Mouse (Mus musculus) testis, adult 2 months (tissue): ENCODE measurements at regions not wholly inside any gene's neighbourhood (a gene's known extent, or its start where the extent isn't known, plus 50 kb on each side); places are given as distances from the start of the nearest gene placed in this dataset.

ENCODE experiments used
- H3K27ac ChIP-seq: fragments of 200-500 bp; 2 replicates; pipeline ENCODE4 v1.5.1; 2012; ENCODE audit warnings: low read depth, low read length; ENCODE audit not compliant: control insufficient read depth, insufficient read depth
- H3K27me3 ChIP-seq: fragments of 200-500 bp; 2 replicates; pipeline ENCODE4 v1.6.1; 2012; ENCODE audit warnings: mild to moderate bottlenecking, low read length, moderate library complexity; ENCODE audit not compliant: control insufficient read depth, insufficient read depth
- H3K36me3 ChIP-seq: fragments of 200-500 bp; 2 replicates; pipeline ENCODE4 v1.6.1; 2012; ENCODE audit warnings: mild to moderate bottlenecking, low read length; ENCODE audit not compliant: control insufficient read depth, insufficient read depth
- H3K4me1 ChIP-seq: fragments of 200-500 bp; 2 replicates; pipeline ENCODE4 v1.6.1; 2012; ENCODE audit warnings: low read length; ENCODE audit not compliant: control insufficient read depth, insufficient read depth
- H3K4me3 ChIP-seq: fragments of 200-500 bp; 2 replicates; pipeline ENCODE4 v1.5.1; 2012; ENCODE audit warnings: low read depth, mild to moderate bottlenecking, low read length, moderate library complexity, mixed read lengths; ENCODE audit not compliant: control insufficient read depth
- CTCF ChIP-seq: fragments of 200-500 bp; IDR thresholded peaks from 2 replicates; pipeline ENCODE4 v1.5.1; 2012; ENCODE audit warnings: low read depth, mild to moderate bottlenecking, inconsistent platforms, low read length, moderate library complexity; ENCODE audit not compliant: control insufficient read depth, insufficient read depth, insufficient replicate concordance
- POLR2A ChIP-seq: fragments of 200-500 bp; IDR thresholded peaks from 2 replicates; pipeline ENCODE4 v1.6.1; 2012; ENCODE audit warnings: low read depth, mild to moderate bottlenecking, inconsistent platforms, low read length, moderate library complexity; ENCODE audit not compliant: control insufficient read depth

DNA sequence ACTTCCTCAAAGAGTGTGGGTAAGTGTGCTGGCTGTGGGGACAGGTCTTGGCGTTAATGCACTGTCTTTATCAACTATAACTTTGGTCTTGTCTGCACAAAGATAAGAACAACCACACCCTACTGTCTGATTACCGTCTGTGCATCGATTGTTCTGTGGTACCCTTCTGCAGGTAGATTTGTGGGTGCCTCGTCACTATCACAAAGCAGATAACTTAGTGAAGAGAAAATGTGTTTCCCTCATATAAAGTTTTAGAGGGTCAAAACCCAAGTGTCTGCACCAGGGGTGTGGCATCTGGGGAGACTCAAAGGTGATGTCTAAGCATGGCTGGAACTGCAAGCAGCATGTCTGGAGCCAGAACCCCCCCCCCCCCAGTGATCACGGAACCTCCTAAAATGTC lies 259.4 kb downstream of the Gm49356 start:
- no peaks in the 10 kb centered on the region for H3K27me3 ChIP-seq
- no peaks in the 10 kb centered on the region for H3K36me3 ChIP-seq
- no peak overlapping the region for H3K27ac ChIP-seq
- H3K4me3 ChIP-seq: no peak overlapping the region
- TF ChIP-seq CTCF: no peak
- TF ChIP-seq POLR2A: no peak
- peaks cover 5% of the 10 kb centered on the region for H3K4me1 ChIP-seq

DNA sequence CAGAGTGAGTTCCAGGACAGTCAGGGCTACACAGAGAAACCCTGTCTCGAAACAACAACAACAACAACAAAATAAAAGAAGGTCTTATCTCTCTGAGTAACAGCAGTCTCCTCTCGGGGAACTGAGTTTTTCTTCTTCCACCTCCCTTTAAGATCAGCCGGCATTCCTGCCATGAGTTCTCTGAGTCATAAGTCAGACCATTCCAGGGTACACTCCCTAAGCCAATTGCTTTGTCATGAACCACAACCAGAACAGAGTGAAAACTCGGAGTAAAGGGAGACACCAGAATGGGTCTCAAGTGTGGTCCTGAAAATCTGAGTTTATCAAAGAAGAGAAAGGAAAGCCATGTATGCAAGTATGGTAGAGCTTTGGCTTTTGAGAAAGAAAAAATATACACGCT lies 262.4 kb downstream of the Gm49356 start:
- peaks cover under 1% of the 10 kb centered on the region for H3K4me1 ChIP-seq
- no peaks in the 10 kb centered on the region for H3K27me3 ChIP-seq
- H3K27ac ChIP-seq: no peak overlapping the region
- TF ChIP-seq CTCF (no peak), POLR2A (no peak)
- H3K4me3 ChIP-seq: no peak overlapping the region
- H3K36me3 ChIP-seq: no peaks in the 10 kb centered on the region

- H3K36me3 ChIP-seq: no peaks in the 10 kb centered on the region
- H3K27me3 ChIP-seq: no peaks in the 10 kb centered on the region
- H3K27ac ChIP-seq: no peak overlapping the region
- H3K4me1 ChIP-seq: no peaks in the 10 kb centered on the region
- no peak overlapping the region for H3K4me3 ChIP-seq
- no peak for TF ChIP-seq POLR2A
- no peak for TF ChIP-seq CTCF
Measured at GRCm38 (mm10) chr15:59152786-59153388, 263.8 kb downstream of the Gm49356 start.

GRCm38 (mm10) chr15:59153416-59154250 lies 264.5 kb downstream of the Gm49356 start:
- no peaks in the 10 kb centered on the region for H3K27me3 ChIP-seq
- no peak overlapping the region for H3K27ac ChIP-seq
- H3K4me1 ChIP-seq: no peaks in the 10 kb centered on the region
- TF ChIP-seq POLR2A (no peak), CTCF (no peak)
- H3K4me3 ChIP-seq: no peak overlapping the region
- no peaks in the 10 kb centered on the region for H3K36me3 ChIP-seq

- Histone ChIP-seq H3K36me3 (no peaks in the 10 kb centered on the region), H3K27ac (no peak overlapping the region), H3K4me1 (no peaks in the 10 kb centered on the region), H3K4me3 (no peak overlapping the region), H3K27me3 (no peaks in the 10 kb centered on the region)
- TF ChIP-seq POLR2A: no peak
- no peak for TF ChIP-seq CTCF
Measured at GRCm38 (mm10) chr15:59154407-59155288, 265.6 kb downstream of the Gm49356 start.

- H3K27ac ChIP-seq: no peak overlapping the region
- TF ChIP-seq CTCF (no peak), POLR2A (no peak)
Measured at GRCm38 (mm10) chr15:59155289-59155623, 266.2 kb downstream of the Gm49356 start.

DNA sequence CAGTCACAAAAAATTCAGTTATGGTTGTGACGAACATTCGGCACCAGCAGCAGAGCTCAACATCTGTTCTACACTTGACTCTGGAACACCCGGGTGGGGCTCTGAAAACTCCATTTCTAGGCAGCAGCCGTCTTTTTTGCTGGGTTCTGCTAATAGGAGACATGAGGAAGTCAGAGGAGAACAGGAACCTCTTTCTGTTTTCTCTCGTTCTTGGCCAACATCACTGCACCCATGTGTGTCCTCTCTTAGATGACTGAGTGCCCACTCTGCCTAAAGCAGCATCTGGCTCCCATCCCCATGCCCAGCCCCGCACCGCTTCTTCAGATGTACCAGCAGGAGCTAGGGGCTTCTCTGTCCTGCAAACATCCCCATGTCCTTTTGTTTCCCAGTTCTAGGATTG lies 267.2 kb downstream of the Gm49356 start:
- no peaks in the 10 kb centered on the region for H3K4me1 ChIP-seq
- H3K27me3 ChIP-seq: no peaks in the 10 kb centered on the region
- no peak overlapping the region for H3K27ac ChIP-seq
- TF ChIP-seq POLR2A: no peak
- TF ChIP-seq CTCF: no peak
- no peak overlapping the region for H3K4me3 ChIP-seq
- H3K36me3 ChIP-seq: no peaks in the 10 kb centered on the region

More at GRCm38 (mm10) chr15:59155289-59155623, 266.2 kb downstream of the Gm49356 start:
- no peaks in the 10 kb centered on the region for H3K4me1 ChIP-seq
- H3K27me3 ChIP-seq: no peaks in the 10 kb centered on the region
- no peak overlapping the region for H3K4me3 ChIP-seq
- H3K36me3 ChIP-seq: no peaks in the 10 kb centered on the region
